ENCODE assay signal across 37 mouse cellular contexts in the genomic region with DNA sequence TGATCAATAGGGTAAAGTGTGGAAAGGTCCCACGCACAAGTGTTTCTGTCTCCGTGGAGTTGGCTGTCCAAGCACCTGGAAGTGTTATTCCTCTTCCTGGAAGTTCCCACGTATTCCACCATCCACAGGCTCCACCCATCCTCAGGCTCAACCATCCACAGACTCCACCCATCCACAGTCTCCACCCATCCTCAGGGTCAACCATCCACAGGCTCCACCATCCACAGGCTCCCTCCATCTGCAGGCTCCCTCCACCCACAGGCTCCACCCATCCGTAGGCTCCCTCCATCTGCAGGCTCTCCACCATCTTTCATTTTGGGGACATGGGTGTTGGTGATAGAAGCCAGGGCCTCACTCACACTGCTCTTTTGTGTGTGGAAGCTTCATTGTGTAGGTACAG. TPM values are rescaled to one million over a fixed set of nuclear protein-coding genes. Genes with fewer than 3 reads are reported as not detected.
"Had no signal": no experiment of that assay in that cellular context is flagged by ENCODE, and none has a peak within 500 bp of the region (broad histone marks: within the 10 kb centered on the region; RNA-seq: fewer than 3 reads in every experiment).

No protein-coding gene starts in this region.

- H3K27ac ChIP-seq: gastrocnemius, adult 2 months; heart, embryonic 10.5 days; hindbrain, embryonic 10.5 days; hindbrain, embryonic 12.5 days; hindbrain, embryonic 14.5 days; intestine, embryonic 15.5 days; kidney, embryonic 15.5 days; kidney, postnatal 0 days; left cerebral cortex, adult 2 months; limb, embryonic 13.5 days; limb, embryonic 15.5 days; liver, embryonic 12.5 days; liver, embryonic 14.5 days had no signal

- ATAC-seq: hindbrain, embryonic 16.5 days; inflammation-experienced regulatory T-cells, adult 6 months; intestine, embryonic 15.5 days; intestine, postnatal 0 days; liver, embryonic 12.5 days had no signal

- DNase-seq: gastrocnemius, adult 2 months; gastrocnemius, postnatal 10 days; gastrocnemius, postnatal 25 days; heart, adult 18-20 months; heart, postnatal 10 days; heart, postnatal 4 days; kidney, adult 18-20 months; kidney, adult 8-10 months; kidney, postnatal 14 days; kidney, postnatal 36 days; layer of hippocampus, adult 9-11 months; left cerebral cortex, postnatal 4 days had no signal

- H3K9me3 ChIP-seq: heart, embryonic 10.5 days; heart, embryonic 12.5 days; hindbrain, embryonic 10.5 days; hindbrain, embryonic 12.5 days; intestine, embryonic 15.5 days; kidney, embryonic 15.5 days; limb, embryonic 13.5 days; limb, embryonic 15.5 days; liver, embryonic 12.5 days had no signal

- H3K27me3 ChIP-seq: heart, embryonic 12.5 days; hindbrain, embryonic 12.5 days; intestine, embryonic 15.5 days; kidney, embryonic 15.5 days; limb, embryonic 13.5 days; limb, embryonic 15.5 days; liver, embryonic 12.5 days had no signal

- H3K4me3 ChIP-seq: gastrocnemius, adult 2 months; heart, embryonic 10.5 days; heart, embryonic 12.5 days; hindbrain, embryonic 10.5 days; hindbrain, embryonic 12.5 days; intestine, embryonic 15.5 days; kidney, embryonic 15.5 days; left cerebral cortex, adult 2 months; limb, embryonic 13.5 days; limb, embryonic 15.5 days; liver, embryonic 12.5 days had no signal

- H3K4me2 ChIP-seq: heart, embryonic 12.5 days; hindbrain, embryonic 12.5 days; hindbrain, embryonic 14.5 days; intestine, embryonic 15.5 days; kidney, embryonic 15.5 days; limb, embryonic 13.5 days; limb, embryonic 15.5 days; liver, embryonic 12.5 days had no signal

- H3K9ac ChIP-seq: heart, embryonic 12.5 days; hindbrain, embryonic 12.5 days; hindbrain, embryonic 14.5 days; intestine, embryonic 15.5 days; kidney, embryonic 15.5 days; limb, embryonic 13.5 days; limb, embryonic 15.5 days; liver, embryonic 12.5 days; liver, embryonic 14.5 days had no signal

RNA-seq across cellular contexts. Expression of gene Slc7a9, which starts 47.4 kb away (rescaled TPM):
- total RNA-seq: gastrocnemius, adult 2 months; gastrocnemius, postnatal 10 days; gastrocnemius, postnatal 25 days; gastrocnemius, postnatal 4 days; granulocyte monocyte progenitor cell, adult 5-6 weeks; heart, adult 18-20 months; heart, adult 8-10 months; heart, postnatal 10 days; heart, postnatal 25 days; heart, postnatal 4 days; layer of hippocampus, adult 18-20 months; layer of hippocampus, adult 8-10 months; layer of hippocampus, postnatal 14 days; left cerebral cortex, adult 2 months; left cerebral cortex, postnatal 25 days; left cerebral cortex, postnatal 4 days; liver, adult 2 months had no signal
- polyA plus RNA-seq: hindbrain, embryonic 12.5 days; hindbrain, embryonic 14.5 days; inflammation-experienced regulatory T-cells, adult 6 months had no signal
